Mouse (Mus musculus) gastrocnemius, adult 8-10 months (tissue): Measurements from ENCODE around the gene Gm5127. TPM values are rescaled to one million over a fixed set of nuclear protein-coding genes. Genes with fewer than 3 reads are reported as not detected.

Experiments used
- DNase-seq, 2 experiments: peaks; one replicate each; pipeline ENCODE4 v3.0.0; 2022; ENCODE audit warnings: low spot score in 2 of 2
- total RNA-seq, 4 experiments: library from RNA; stranded (reverse); gene quantifications; 2 replicates each; pipeline ENCODE4 v1.2.4; 2022

Gm5127 gene
- not detected for total RNA-seq

DNA sequence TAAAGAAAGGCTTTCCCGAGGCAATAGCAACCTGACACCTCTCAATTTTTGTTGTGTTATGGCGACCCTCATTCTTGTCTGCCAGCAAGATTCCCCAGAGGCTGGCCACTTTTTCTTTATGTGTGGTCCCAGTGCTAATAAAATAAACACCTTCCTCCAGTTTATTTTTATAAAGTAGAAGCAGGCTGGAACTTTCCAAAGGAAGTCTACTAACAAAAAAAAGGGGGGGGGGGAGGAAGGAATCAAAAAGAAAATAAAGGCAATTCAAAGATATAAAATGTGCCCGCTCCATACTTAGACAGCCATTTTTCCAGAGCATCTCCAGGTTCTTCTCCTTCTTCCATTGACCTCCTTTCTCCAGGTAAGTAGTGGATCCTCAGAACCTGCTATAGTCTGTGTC, at the start of gene Gm5127:
Gm5127 (plus strand) TSS at position 301 of the 400 bp plus-strand sequence.
- no peak for DNase-seq

GRCm38 (mm10) chrX:106536359-106536758, 46.6 kb upstream of the Gm5127 start:
- DNase-seq: no peak

DNA sequence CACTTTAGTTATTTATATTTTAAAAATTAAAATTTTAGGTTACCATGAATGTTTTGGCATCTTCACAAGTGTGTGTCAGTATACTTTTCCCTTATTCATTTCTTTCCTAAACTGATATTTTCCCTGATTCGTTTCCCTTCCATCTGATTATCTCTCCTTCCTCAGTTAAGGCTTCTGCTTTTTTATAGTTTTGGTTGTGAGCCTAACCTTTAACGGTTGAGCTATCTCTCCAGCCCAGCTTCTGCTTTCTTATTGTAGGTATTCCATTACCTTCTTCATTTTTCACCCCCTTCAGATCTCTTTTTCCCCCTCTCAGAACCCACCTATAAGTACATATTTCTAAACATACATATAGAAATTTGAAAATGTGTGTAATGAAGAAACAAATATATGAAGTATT, 27.5 kb upstream of the Gm5127 start:
- no peak for DNase-seq

DNA sequence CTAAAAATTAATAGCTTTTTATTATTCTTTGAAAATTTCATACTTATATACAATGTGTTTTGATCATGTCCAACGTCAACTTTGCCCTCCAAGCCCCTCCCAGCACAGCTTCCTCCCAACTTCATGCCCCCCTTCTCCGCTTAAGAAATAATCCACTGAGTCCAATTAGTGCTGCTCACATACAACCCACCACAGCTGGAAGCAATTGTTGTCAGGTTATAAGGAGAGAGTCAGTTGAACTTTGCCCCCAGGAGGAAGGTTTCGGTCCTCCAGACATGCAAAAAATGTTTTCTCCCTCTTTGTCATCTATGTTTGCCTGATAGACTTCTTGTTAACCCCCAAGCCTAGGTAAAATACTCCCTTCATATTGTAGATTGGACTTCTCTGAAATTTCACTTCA, 4.0 kb upstream of the Gm5127 start:
- no peak for DNase-seq

DNA sequence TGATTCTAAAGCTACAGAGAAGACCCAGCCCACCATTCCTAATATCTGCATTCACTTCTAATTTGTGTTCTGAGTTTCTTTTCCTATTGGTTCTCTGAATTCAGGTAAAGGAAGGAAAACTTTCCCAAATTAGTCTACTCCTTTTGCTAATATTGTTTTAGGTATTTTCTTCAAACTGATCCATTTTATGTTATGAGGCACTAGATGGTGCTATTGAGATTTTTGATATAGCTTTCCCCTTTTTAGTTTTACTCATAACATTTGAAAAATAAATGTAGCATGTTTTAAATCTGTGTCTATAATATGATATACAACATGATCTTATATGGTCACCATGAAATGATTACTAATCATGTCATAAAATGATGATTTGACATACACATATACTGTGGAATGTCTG, 2.6 kb upstream of the Gm5127 start:
- no peak for DNase-seq

- DNase-seq: no peak
These were observed 789 bp upstream of the Gm5127 start for GRCm38 (mm10) chrX:106582197-106582596.

DNA sequence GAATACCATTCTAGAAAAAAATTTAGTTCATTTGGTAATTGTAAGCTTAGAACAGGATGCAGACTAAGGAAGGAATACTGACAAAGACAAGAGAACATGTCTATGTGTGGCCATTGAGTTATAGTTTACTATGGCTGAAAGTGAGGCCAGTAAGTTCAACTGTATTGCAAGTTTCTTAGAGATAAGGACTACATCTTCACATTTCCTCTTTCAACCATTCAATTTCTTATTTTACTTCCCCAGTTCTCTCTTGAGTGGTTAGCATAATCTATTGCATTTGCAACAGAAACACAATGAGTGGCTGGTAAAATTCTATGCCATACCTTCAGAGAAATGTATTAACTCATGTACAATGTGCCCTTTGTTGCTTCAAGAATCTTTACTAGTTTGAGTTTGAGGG, 10.9 kb downstream of the Gm5127 start:
- DNase-seq: no peak

GRCm38 (mm10) chrX:106595904-106596303, 12.9 kb downstream of the Gm5127 start:
- DNase-seq: no peak

- no peak for DNase-seq
These were observed 19.7 kb downstream of the Gm5127 start for GRCm38 (mm10) chrX:106602574-106603258.

- no peak for DNase-seq
These were observed 20.4 kb downstream of the Gm5127 start, which contains the start of gene Cysltr1 for GRCm38 (mm10) chrX:106603386-106603785. Gene Cysltr1, minus strand, starts transcription at chrX:106603679.

DNA sequence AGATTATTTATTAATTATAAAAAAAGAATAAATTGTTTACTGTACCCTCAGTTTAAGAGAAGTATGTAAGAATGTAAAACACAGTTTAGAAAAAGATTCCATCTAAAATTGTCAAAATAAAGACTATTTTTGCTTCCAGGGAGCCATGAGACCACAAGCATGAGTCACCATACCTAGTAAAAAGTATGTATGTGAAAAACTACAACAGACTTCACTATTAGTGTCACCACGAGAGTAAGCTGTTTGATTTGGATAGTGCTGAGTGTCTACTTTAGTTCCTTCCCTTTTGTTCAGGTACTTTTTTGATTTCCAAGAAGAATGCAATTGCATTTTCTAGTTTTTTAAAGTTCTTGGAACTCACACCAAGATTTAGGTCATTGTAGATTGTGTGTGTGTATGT, 39.5 kb downstream of the Gm5127 start:
- DNase-seq: no peak

DNA sequence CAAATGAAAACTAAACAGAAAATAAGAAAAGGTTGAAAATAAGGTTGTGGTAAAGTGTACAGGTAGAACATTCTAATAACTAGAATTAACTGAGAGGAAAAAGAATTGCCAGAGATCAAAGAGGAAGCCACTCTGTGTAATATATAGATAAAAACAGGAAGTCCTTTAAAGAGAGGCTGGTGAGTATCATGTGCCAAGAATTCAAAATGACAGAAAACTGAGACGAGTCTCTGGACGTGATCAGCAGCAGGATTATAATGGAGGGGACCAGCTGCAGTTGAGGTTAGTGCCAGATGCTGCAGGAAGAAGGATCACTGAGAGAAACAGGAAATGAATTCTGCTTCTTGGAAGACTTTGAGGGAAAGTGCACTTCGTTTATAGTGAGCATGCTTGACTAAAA, 40.7 kb downstream of the Gm5127 start:
- no peak for DNase-seq

- DNase-seq: no peak
These were observed 45.5 kb downstream of the Gm5127 start for GRCm38 (mm10) chrX:106628514-106628913.

GRCm38 (mm10) chrX:106633543-106633942, 50.6 kb downstream of the Gm5127 start:
- DNase-seq: no peak

GRCm38 (mm10) chrX:106634799-106635541, 52.0 kb downstream of the Gm5127 start:
- DNase-seq: no peak

GRCm38 (mm10) chrX:106662101-106662500, 79.1 kb downstream of the Gm5127 start:
- DNase-seq: no peak

- no peak for DNase-seq
These were observed 121.6 kb downstream of the Gm5127 start for GRCm38 (mm10) chrX:106704590-106704989.

DNA sequence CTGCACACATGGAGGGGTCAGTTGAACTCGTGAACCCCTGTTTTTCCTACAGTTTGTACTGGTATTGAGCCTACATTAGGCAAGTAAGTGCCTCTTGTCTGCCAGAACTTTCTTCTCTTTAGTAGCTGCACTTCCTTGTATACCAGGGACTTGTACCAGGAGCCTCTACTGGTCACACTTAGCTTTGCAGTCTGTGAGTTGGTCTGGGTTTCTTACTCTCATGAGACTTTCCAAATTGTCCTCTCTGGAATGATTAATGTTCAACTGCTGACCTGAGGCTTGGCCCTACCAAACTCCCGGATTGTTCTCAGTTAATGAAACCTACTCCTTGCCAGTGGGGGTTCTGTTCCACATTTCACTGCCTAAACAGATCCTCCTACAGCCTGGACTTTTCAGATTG, 134.2 kb downstream of the Gm5127 start:
- DNase-seq: no peak

DNA sequence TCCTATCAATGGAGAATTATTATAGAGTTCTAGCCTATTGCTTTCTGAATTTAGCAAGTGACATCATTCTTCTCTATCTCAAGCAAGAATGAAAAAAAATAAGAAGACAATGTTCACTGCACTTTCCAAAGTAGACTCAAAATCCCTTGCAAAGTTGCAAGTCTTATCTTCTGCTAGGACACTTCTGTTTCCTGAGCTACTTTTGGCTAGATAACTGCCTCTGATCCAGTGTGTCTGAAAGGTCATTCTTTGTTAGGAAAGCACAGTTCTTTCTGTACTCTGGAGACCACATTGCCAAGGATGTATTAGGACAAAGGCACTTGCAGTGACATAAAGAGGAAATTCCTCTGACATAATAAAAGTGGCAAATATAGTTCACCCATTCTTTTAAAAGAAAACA, 159.3 kb downstream of the Gm5127 start:
- no peak for DNase-seq

DNA sequence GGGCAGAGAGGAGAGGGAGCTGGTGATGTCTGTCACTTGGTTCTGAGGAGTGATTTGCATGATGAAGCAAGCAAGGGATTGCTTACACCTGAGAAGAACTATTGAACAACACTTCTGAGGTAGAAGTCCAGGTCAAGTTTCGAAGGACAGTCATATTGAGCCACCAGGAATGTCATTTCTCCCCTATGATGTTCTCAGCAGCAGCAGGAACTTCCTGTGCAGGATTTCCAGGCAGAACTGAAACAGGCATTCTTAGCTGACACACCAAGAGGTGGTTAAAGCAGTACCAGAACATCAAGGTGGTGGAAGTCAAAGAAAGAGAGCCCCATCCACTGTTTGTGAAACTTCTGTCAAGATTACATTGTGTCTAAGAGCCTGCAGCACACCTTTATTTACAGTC, 172.3 kb downstream of the Gm5127 start:
- DNase-seq: no peak
